Mouse (Mus musculus) E14TG2a.4 (cell line): Measurements from ENCODE around the gene Pfpl.

Experiments used
- H3K27me3 ChIP-seq: 2 replicates; pipeline ENCODE4 v1.6.1; 2014; ENCODE audit warnings: low read length, control low read depth; ENCODE audit not compliant: insufficient read depth
- H3K36me3 ChIP-seq: 2 replicates; pipeline ENCODE4 v1.6.1; 2014; ENCODE audit warnings: low read length, control low read depth; ENCODE audit not compliant: insufficient read depth
- H3K4me1 ChIP-seq: replicated peaks from 2 replicates; pipeline ENCODE4 v1.6.1; 2014; ENCODE audit warnings: low read depth, low read length, control low read depth
- H3K4me3 ChIP-seq: replicated peaks from 2 replicates; pipeline ENCODE4 v1.5.1; 2014; ENCODE audit warnings: mild to moderate bottlenecking, low read length
- H3K9me3 ChIP-seq: 2 replicates; pipeline ENCODE4 v1.6.1; 2014; ENCODE audit warnings: low read length, control low read depth
- CTCF ChIP-seq: conservative IDR thresholded peaks from 2 replicates; pipeline ENCODE4 v1.5.1; 2014; ENCODE audit warnings: low read length
- NANOG ChIP-seq: IDR thresholded peaks from 2 replicates; pipeline ENCODE4 v1.6.1; 2014; ENCODE audit warnings: borderline replicate concordance, low read length, mixed read lengths
- POU5F1 ChIP-seq: IDR thresholded peaks from 2 replicates; pipeline ENCODE4 v1.6.1; 2014; ENCODE audit warnings: low read length, borderline replicate concordance

Gene Pfpl

GRCm38 (mm10) chr19:12427605-12428004 is at the start of gene Pfpl:
Gene Pfpl (plus strand): TSS chr19:12427905.
- no peaks in the 10 kb centered on the region for H3K27me3 ChIP-seq
- H3K4me1 ChIP-seq: no peaks in the 10 kb centered on the region
- no peak within 1 kb of the TSS for H3K4me3 ChIP-seq
- no peaks in the 10 kb centered on the region for H3K36me3 ChIP-seq
- TF ChIP-seq POU5F1 (no peak), NANOG (no peak), CTCF (no peak)
- H3K9me3 ChIP-seq: peaks cover 9% of the 10 kb centered on the region

- H3K36me3 ChIP-seq: no peaks in the 10 kb centered on the region
- TF ChIP-seq NANOG (no peak), POU5F1 (no peak), CTCF (no peak)
- no peak within 1 kb of the TSS for H3K4me3 ChIP-seq
- no peaks in the 10 kb centered on the region for H3K27me3 ChIP-seq
- H3K9me3 ChIP-seq: peaks cover 5% of the 10 kb centered on the region
- no peaks in the 10 kb centered on the region for H3K4me1 ChIP-seq
Measured at GRCm38 (mm10) chr19:12386979-12387378, 40.7 kb upstream of the Pfpl start, which contains the start of gene Olfr1440. Gene Olfr1440 (plus strand): TSS chr19:12387279.

- H3K4me1 ChIP-seq: no peaks in the 10 kb centered on the region
- H3K36me3 ChIP-seq: no peaks in the 10 kb centered on the region
- TF ChIP-seq CTCF (no peak), POU5F1 (no peak), NANOG (no peak)
Measured at GRCm38 (mm10) chr19:12413737-12414136, 14.0 kb upstream of the Pfpl start.

GRCm38 (mm10) chr19:12417361-12417760 is 10.3 kb upstream of the Pfpl start, which contains the start of gene Olfr1441:
Gene Olfr1441 (plus strand): TSS chr19:12417433.
- H3K4me1 ChIP-seq: no peaks in the 10 kb centered on the region
- no peaks in the 10 kb centered on the region for H3K36me3 ChIP-seq
- H3K27me3 ChIP-seq: no peaks in the 10 kb centered on the region
- no peaks in the 10 kb centered on the region for H3K9me3 ChIP-seq
- no peak within 1 kb of the TSS for H3K4me3 ChIP-seq
- TF ChIP-seq POU5F1: no peak
- TF ChIP-seq NANOG: no peak
- TF ChIP-seq CTCF: no peak

More at GRCm38 (mm10) chr19:12413737-12414136, 14.0 kb upstream of the Pfpl start:
- H3K9me3 ChIP-seq: no peaks in the 10 kb centered on the region
- H3K27me3 ChIP-seq: no peaks in the 10 kb centered on the region
- no peak overlapping the region for H3K4me3 ChIP-seq

GRCm38 (mm10) chr19:12418312-12418711 is 9.4 kb upstream of the Pfpl start:
- Histone ChIP-seq H3K9me3 (no peaks in the 10 kb centered on the region), H3K27me3 (no peaks in the 10 kb centered on the region), H3K36me3 (no peaks in the 10 kb centered on the region), H3K4me3 (no peak overlapping the region), H3K4me1 (no peaks in the 10 kb centered on the region)
- TF ChIP-seq POU5F1 (no peak), CTCF (no peak), NANOG (no peak)

- no peaks in the 10 kb centered on the region for H3K4me1 ChIP-seq
- TF ChIP-seq CTCF (no peak), NANOG (no peak), POU5F1 (no peak)
- no peaks in the 10 kb centered on the region for H3K27me3 ChIP-seq
- H3K9me3 ChIP-seq: no peaks in the 10 kb centered on the region
- H3K36me3 ChIP-seq: no peaks in the 10 kb centered on the region
- H3K4me3 ChIP-seq: no peak overlapping the region
Measured at GRCm38 (mm10) chr19:12420555-12420954, 7.2 kb upstream of the Pfpl start.

GRCm38 (mm10) chr19:12421680-12422079 is 6.0 kb upstream of the Pfpl start:
- Histone ChIP-seq H3K4me1 (no peaks in the 10 kb centered on the region), H3K36me3 (no peaks in the 10 kb centered on the region), H3K27me3 (no peaks in the 10 kb centered on the region), H3K9me3 (no peaks in the 10 kb centered on the region), H3K4me3 (no peak overlapping the region)
- TF ChIP-seq POU5F1: no peak
- peak; percentile 9; the same call in 1 of the 2 replicates for TF ChIP-seq CTCF

GRCm38 (mm10) chr19:12427101-12427500 is 604 bp upstream of the Pfpl start:
- H3K4me3 ChIP-seq: no peak overlapping the region
- H3K4me1 ChIP-seq: no peaks in the 10 kb centered on the region
- peaks cover 9% of the 10 kb centered on the region for H3K9me3 ChIP-seq
- no peaks in the 10 kb centered on the region for H3K36me3 ChIP-seq
- H3K27me3 ChIP-seq: no peaks in the 10 kb centered on the region
- no peak for TF ChIP-seq POU5F1

GRCm38 (mm10) chr19:12433033-12433432 is 5.3 kb downstream of the Pfpl start:
- no peaks in the 10 kb centered on the region for H3K27me3 ChIP-seq
- H3K9me3 ChIP-seq: peaks cover 9% of the 10 kb centered on the region
- H3K4me3 ChIP-seq: no peak overlapping the region
- H3K36me3 ChIP-seq: no peaks in the 10 kb centered on the region
- TF ChIP-seq NANOG (no peak), CTCF (peak; percentile 52), POU5F1 (no peak)
- H3K4me1 ChIP-seq: no peaks in the 10 kb centered on the region
